Mouse (Mus musculus) hindbrain, embryonic 14.5 days (tissue): ENCODE results near the gene 4930524J08Rik. TPM values are rescaled to one million over a fixed set of nuclear protein-coding genes. Genes with fewer than 3 reads are reported as not detected.

ENCODE experiments used
- ATAC-seq: fragments of 200-750 bp; cut with Nextera tagmentation; 2 replicates; pipeline ENCODE4 v1.8.0; 2017; ENCODE audit warnings: moderate number of reproducible peaks, mild to moderate bottlenecking, moderate TSS enrichment, moderate library complexity; ENCODE audit not compliant: low FRiP score
- DNase-seq: peaks from one replicate; pipeline ENCODE4 v3.0.0-alpha.2; 2015; ENCODE audit warnings: low spot score
- H3K27ac ChIP-seq: fragments of 300-500 bp; sonication (generic); 2 replicates; pipeline ENCODE4 v1.5.1; 2014; ENCODE audit warnings: mild to moderate bottlenecking, moderate library complexity
- H3K27me3 ChIP-seq: fragments of 300-500 bp; sonication (generic); 2 replicates; pipeline ENCODE4 v1.6.1; 2014; ENCODE audit warnings: mild to moderate bottlenecking, low read length, mixed read lengths; ENCODE audit not compliant: control insufficient read depth, insufficient read depth
- H3K36me3 ChIP-seq: fragments of 300-500 bp; sonication (generic); replicated peaks from 2 replicates; pipeline ENCODE4 v1.6.1; 2014; ENCODE audit not compliant: control insufficient read depth, insufficient read depth
- H3K4me1 ChIP-seq: fragments of 300-500 bp; sonication (generic); replicated peaks from 2 replicates; pipeline ENCODE4 v1.6.1; 2014; ENCODE audit warnings: antibody characterized with exemption, low read length, mixed read lengths; ENCODE audit not compliant: control insufficient read depth, insufficient read depth
- H3K4me2 ChIP-seq: fragments of 300-500 bp; sonication (generic); replicated peaks from 2 replicates; pipeline ENCODE4 v1.6.1; 2014; ENCODE audit warnings: mild to moderate bottlenecking, moderate library complexity
- H3K4me3 ChIP-seq: fragments of 300-500 bp; sonication (generic); replicated peaks from 2 replicates; pipeline ENCODE4 v1.5.1; 2014; ENCODE audit warnings: mild to moderate bottlenecking, low read length
- H3K9ac ChIP-seq: fragments of 300-500 bp; sonication (generic); 2 replicates; pipeline ENCODE4 v1.6.1; 2014
- H3K9me3 ChIP-seq: fragments of 300-500 bp; sonication (generic); 2 replicates; pipeline ENCODE4 v1.6.1; 2016; ENCODE audit warnings: low read length; ENCODE audit not compliant: control insufficient read depth
- WGBS: fragments of 180-500 bp; shearing (Covaris S2); extraction: QIAGEN DNeasy Blood & Tissue Kit; methylation state at CpG from one replicate; pipeline ENCODE4 v1.1.7; 2014; 5-methylcytosine and 5-hydroxymethylcytosine counted together
- polyA plus RNA-seq: library from polyadenylated mRNA; unstranded; fragments of >200 nt; fragmentation: Nextera tagmentation; extraction: Ambion mirVana; gene quantifications from 2 replicates; pipeline ENCODE4 v1.2.1, GENCODE M21; 2014

4930524J08Rik gene
- polyA plus RNA-seq, 1 experiment from 2014 or later, result 4.0 TPM

DNA sequence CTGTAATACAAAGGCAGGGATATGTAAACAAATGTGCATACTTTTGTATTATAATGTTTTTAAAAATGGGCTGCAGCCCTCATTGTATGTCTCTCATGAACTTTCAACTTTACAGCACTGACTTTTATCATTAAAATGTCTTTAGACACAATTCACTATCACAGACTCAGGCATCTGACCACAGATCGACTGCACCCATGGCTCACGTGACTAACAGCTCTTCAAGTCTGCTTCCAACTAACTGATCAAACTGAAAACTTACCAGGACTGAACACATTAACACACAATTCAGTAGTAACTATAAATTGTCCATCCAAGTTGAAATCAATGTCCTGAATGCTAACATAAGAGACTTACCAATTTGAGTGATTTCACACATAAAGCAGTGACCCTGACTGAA is 18.9 kb upstream of the 4930524J08Rik start:
- no peaks in the 10 kb centered on the region for H3K9me3 ChIP-seq
- H3K4me2 ChIP-seq, result no peak overlapping the region
- no peaks in the 10 kb centered on the region for H3K27me3 ChIP-seq
- H3K4me1 ChIP-seq, result no peaks in the 10 kb centered on the region
- peaks cover 70% of the 10 kb centered on the region for H3K36me3 ChIP-seq
- ATAC-seq (no peak), DNase-seq (no peak)
- no peak overlapping the region for H3K9ac ChIP-seq
- no peak overlapping the region for H3K27ac ChIP-seq
- H3K4me3 ChIP-seq, result no peak overlapping the region
- whole genome bisulfite sequencing, result 80% methylated on average over 2 of the region's 2 CpGs

DNA sequence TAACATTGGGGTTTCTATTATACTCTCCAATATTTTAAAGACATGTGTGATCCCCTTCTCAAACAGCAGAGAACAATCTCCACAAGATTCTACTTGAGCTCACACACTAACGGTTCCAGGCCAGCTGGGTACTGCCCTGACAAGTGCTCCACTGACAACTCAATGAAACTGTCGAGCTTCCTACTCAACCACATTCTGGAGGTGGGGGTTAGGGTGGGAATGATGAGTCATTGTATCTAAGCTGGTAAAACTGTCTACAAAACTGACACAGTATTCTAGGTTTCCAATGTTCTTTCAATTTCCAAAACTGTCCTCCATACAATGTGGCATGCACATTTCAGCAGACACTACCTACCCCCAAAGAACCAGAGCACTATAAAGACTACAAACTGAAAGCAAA is 4.9 kb upstream of the 4930524J08Rik start:
- H3K9me3 ChIP-seq, result no peaks in the 10 kb centered on the region
- no peak overlapping the region for H3K9ac ChIP-seq
- H3K36me3 ChIP-seq, result peaks cover 17% of the 10 kb centered on the region; the same call in 1 of the 2 replicates
- no peak overlapping the region for H3K4me3 ChIP-seq
- no peak overlapping the region for H3K27ac ChIP-seq
- peaks cover 37% of the 10 kb centered on the region for H3K4me1 ChIP-seq
- DNase-seq (no peak), ATAC-seq (no peak)
- no peaks in the 10 kb centered on the region for H3K27me3 ChIP-seq
- 14% methylated on average over 2 of the region's 2 CpGs for WGBS
- peak overlapping the region; percentile 72 for H3K4me2 ChIP-seq

DNA sequence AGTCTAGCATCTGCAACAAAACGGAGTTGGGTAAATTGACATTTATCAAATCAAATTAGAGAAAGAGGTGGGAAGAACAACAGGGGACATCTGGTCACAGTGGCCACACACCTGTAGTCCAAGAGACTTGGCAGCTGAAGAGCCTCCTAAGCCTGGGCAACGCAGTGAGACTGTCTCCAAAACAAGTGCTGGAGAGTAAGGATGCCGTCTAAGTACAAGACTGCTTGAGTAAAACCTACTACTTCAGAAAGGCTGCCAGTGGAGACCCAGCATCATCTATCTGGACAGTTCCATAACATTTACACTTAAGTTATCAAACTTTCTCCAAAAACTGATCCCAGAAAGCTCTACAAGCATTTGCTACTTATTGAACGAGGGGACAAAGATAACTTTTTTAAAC is 3.8 kb upstream of the 4930524J08Rik start:
- ATAC-seq, result no peak
- 65% methylated on average over 4 of the region's 4 CpGs for WGBS

DNA sequence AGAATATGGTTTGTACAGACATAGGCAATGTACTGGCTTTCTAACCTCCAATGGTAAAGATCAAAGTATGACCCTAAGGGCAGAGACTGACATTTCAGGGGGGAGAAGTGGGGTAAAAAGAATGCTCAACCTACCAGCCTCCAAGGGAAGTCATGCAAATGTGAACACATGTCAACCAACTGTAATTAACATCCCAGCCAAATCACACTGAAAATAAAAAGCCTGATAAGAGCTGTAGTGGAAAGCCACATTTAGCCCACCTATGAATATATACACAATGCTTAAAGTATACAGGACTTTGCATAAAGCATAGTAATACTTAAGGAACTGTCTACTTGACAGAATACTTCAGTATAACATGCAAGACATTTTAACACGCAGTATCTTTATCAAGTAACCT is 3.1 kb upstream of the 4930524J08Rik start:
- H3K4me1 ChIP-seq, result peaks cover 42% of the 10 kb centered on the region
- H3K9ac ChIP-seq, result peak overlapping the region; percentile 31; the same call in 1 of the 2 replicates
- H3K27ac ChIP-seq, result no peak overlapping the region
- H3K36me3 ChIP-seq, result peaks cover 6% of the 10 kb centered on the region; the same call in 1 of the 2 replicates
- H3K27me3 ChIP-seq, result no peaks in the 10 kb centered on the region
- DNase-seq (no peak), ATAC-seq (no peak)
- peak overlapping the region; percentile 72 for H3K4me2 ChIP-seq
- peak overlapping the region; percentile 96; the same call in 1 of the 2 replicates for H3K4me3 ChIP-seq
- 74% methylated on average over 1 of the region's 1 CpGs for WGBS
- no peaks in the 10 kb centered on the region for H3K9me3 ChIP-seq

More for the DNA sequence above, 3.8 kb upstream of the 4930524J08Rik start:
- Histone ChIP-seq H3K9me3 (no peaks in the 10 kb centered on the region), H3K36me3 (peaks cover 11% of the 10 kb centered on the region; the same call in 1 of the 2 replicates), H3K4me3 (no peak overlapping the region), H3K27me3 (no peaks in the 10 kb centered on the region), H3K9ac (no peak overlapping the region), H3K4me1 (peaks cover 41% of the 10 kb centered on the region), H3K27ac (no peak overlapping the region), H3K4me2 (peak overlapping the region; percentile 72)
- no peak for DNase-seq

DNA sequence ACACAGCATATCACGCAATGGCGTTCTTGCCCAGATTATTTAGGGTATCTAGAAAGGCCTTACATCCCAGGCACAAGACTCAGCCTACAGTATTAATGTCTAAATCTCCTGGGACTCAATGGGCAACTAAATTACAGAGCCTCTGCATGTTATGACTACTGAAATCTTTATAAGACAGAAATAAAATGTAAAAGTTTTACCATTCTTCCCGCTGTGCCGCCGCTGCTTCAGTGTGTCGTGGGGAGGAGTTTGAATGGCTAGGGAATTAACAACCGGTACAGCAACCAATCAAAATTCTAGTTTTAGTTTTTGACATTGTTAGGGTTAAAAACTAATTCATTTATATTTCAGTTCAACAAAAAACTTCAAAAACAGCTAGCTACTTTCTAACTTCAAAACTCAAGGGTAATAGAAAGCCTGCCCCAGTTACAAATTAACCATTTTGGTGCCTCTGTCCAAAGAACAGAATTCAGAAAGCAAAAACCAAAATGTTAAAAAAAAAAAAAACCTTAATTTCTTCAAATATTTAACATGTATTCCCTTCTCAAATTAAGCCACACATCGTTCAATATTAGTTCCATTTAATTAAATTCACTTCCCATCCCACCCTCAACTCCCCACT is 2.4 kb upstream of the 4930524J08Rik start:
- DNase-seq (no peak), ATAC-seq (no peak)
- no peaks in the 10 kb centered on the region for H3K9me3 ChIP-seq
- H3K4me2 ChIP-seq, result peak overlapping the region; percentile 72
- peak overlapping the region; percentile 96 for H3K4me3 ChIP-seq
- 0 out of 2 replicates have a peak, but pooled peaks cover 4% of the 10 kb centered on the region for H3K36me3 ChIP-seq
- H3K9ac ChIP-seq, result peak overlapping the region; percentile 99
- 8% methylated on average over 8 of the region's 8 CpGs for WGBS
- H3K4me1 ChIP-seq, result peaks cover 42% of the 10 kb centered on the region
- no peak overlapping the region for H3K27ac ChIP-seq
- no peaks in the 10 kb centered on the region for H3K27me3 ChIP-seq

DNA sequence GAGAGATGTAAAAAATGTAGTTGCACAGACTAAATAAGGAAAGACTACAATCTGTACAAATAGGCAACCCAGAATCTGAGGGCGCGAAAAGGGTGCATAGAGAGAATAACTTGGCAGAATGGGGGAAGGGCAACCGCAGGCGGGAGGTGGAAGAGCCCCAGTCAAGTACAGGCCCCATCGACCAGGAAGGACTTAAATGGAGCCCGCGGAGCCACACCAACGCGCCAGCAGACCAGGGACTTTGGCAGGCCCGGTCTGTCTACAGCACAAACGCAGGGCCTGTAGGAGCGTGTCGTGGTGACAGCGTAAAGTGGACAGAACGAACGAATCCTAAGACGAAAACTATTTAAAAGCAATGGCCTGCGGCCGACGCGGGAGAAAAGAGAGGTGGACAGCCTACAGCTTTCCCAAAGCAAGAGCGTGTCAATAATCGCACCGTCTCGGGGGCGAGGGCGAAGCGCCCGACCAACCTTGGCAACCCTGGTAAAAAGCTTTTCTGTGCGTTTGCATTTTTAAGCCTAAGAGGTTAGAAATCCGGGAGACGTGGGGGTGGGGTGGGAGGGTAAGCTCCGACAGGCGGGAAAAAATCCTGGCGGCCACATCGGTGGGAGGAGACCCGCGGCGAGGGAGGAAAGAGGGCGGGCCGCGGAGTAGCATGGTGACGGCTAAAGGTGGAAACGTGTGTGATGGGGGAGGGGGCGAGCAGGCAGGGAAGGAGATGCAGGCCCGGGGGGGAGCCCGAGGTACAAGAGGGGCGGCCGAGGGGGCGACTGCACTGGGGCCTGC is 1.2 kb upstream of the 4930524J08Rik start:
- H3K9me3 ChIP-seq, result no peaks in the 10 kb centered on the region
- peak overlapping the region; percentile 99 for H3K9ac ChIP-seq
- H3K27me3 ChIP-seq, result no peaks in the 10 kb centered on the region
- whole genome bisulfite sequencing, result under 1% methylated on average over 44 of the region's 50 CpGs
- ATAC-seq (peak; percentile 41; the same call in 1 of the 2 replicates), DNase-seq (peak; percentile 68)
- peak overlapping the region; percentile 98 for H3K27ac ChIP-seq
- H3K4me1 ChIP-seq, result peaks cover 41% of the 10 kb centered on the region
- H3K4me2 ChIP-seq, result peak overlapping the region; percentile 72
- 0 out of 2 replicates have a peak, but pooled peaks cover 3% of the 10 kb centered on the region for H3K36me3 ChIP-seq
- peak overlapping the region; percentile 96 for H3K4me3 ChIP-seq

DNA sequence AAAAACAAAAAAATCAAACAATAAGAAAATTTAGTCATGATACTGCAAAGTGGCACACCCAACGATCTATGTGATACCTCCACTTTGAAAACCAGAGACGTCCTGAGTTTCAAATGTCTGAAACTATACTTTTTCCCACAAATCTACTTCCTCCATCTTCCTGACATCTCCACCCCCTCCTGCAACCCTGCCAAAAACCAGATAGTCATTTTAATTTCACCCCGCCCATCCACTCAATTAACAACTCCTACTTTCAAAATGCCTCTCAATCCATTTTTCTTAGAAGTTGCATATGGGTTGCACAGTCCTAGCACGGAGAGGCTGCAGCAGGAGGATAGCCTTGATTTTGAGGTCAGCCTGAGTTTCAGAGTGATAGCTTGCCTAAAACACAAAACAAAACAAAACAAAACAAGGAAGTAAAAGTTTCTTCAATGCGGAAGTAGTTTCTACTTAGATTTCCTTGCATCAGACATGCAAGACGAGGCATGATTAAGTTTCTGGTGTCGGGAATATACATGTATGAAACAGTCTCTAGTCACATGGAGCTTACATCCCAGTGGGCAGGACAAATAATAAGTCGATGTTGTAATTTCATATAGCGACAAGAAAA is 4.7 kb downstream of the 4930524J08Rik start:
- Histone ChIP-seq H3K4me2 (no peak overlapping the region), H3K27me3 (no peaks in the 10 kb centered on the region), H3K4me1 (peaks cover 5% of the 10 kb centered on the region; the same call in 1 of the 2 replicates), H3K36me3 (no peaks in the 10 kb centered on the region), H3K9me3 (no peaks in the 10 kb centered on the region), H3K4me3 (no peak overlapping the region), H3K9ac (no peak overlapping the region), H3K27ac (no peak overlapping the region)
- ATAC-seq (no peak), DNase-seq (no peak)
- WGBS, result 94% methylated on average over 9 of the region's 9 CpGs

DNA sequence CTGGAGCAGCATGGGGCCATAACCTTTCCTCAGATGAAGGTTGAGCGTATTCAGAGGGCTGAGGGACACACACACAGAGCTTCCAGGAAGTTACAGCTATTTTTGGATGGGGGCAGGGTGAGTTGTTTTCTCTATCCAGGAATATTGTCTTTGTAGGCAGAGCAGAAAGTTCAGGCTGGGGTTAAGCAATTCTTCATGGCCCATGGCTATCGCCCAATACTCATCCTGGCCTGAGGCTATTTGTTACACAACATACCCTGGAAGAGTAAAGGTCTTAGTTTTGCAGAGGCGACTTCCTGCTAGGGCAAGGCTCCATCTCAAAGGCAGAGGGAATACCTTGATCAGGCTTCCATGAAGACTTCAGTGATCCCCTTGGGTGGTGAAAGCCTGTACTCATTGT is 15.3 kb downstream of the 4930524J08Rik start:
- WGBS, result 85% methylated on average over 3 of the region's 3 CpGs
- H3K27ac ChIP-seq, result no peak overlapping the region
- H3K27me3 ChIP-seq, result no peaks in the 10 kb centered on the region
- no peak for DNase-seq
- H3K4me2 ChIP-seq, result no peak overlapping the region
- no peaks in the 10 kb centered on the region for H3K4me1 ChIP-seq
- ATAC-seq, result no peak
- no peak overlapping the region for H3K9ac ChIP-seq
- H3K36me3 ChIP-seq, result no peaks in the 10 kb centered on the region
- 0 out of 2 replicates have a peak, but pooled peaks cover 4% of the 10 kb centered on the region for H3K9me3 ChIP-seq
- H3K4me3 ChIP-seq, result no peak overlapping the region

DNA sequence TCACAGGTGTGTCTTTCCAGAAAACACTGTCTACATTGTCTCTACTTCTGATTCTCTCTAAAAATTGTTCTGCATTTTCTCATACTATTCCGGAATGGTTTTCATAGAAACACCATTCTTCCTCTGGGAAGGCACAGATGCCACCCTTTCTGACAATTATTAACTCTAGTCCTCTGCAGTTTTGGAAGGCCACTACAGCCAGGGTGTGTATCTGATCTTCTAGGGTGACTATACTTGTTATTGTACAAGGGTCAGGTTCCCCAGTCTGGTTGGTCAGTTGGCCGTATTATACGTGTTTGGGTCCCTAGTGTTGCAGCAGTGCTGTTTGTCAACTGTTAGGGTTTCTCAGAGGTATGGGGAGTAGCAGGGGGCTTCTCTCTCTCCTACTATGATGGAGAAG is 15.8 kb downstream of the 4930524J08Rik start:
- DNase-seq (no peak), ATAC-seq (no peak)
- Histone ChIP-seq H3K4me3 (no peak overlapping the region), H3K4me1 (no peaks in the 10 kb centered on the region), H3K27ac (no peak overlapping the region), H3K9me3 (0 out of 2 replicates have a peak, but pooled peaks cover 4% of the 10 kb centered on the region), H3K9ac (no peak overlapping the region), H3K36me3 (no peaks in the 10 kb centered on the region), H3K27me3 (no peaks in the 10 kb centered on the region), H3K4me2 (no peak overlapping the region)
- WGBS, result 92% methylated on average over 3 of the region's 3 CpGs
